Mouse (Mus musculus): ENCODE results near the gene Col4a1.

Col4a1 gene

GRCm38 (mm10) chr8:11312349-11313175 lies at the start of gene Col4a1, which contains the start of gene Col4a2:
Col4a1 (minus strand) TSS chr8:11312826.
Col4a2 (plus strand) TSS chr8:11312805.
- peak; percentile 47 for DNase-seq (ENCODE audit: low read depth, low spot score)

GRCm38 (mm10) chr8:11361546-11362277 lies 49.1 kb upstream of the Col4a1 start:
- DNase-seq (ENCODE audit: low read depth, low spot score): no peak

GRCm38 (mm10) chr8:11359846-11360245 lies 47.2 kb upstream of the Col4a1 start:
- no peak for DNase-seq (ENCODE audit: low read depth, low spot score)

GRCm38 (mm10) chr8:11357921-11358436 lies 45.4 kb upstream of the Col4a1 start:
- no peak for DNase-seq (ENCODE audit: low read depth, low spot score)

- no peak for DNase-seq (ENCODE audit: low read depth, low spot score)
Observed at GRCm38 (mm10) chr8:11356776-11357175, 44.1 kb upstream of the Col4a1 start.

- DNase-seq (ENCODE audit: low read depth, low spot score): no peak
Observed at GRCm38 (mm10) chr8:11355900-11356299, 43.3 kb upstream of the Col4a1 start.

GRCm38 (mm10) chr8:11354800-11355451 lies 42.3 kb upstream of the Col4a1 start:
- DNase-seq (ENCODE audit: low read depth, low spot score): no peak

GRCm38 (mm10) chr8:11352514-11352913 lies 39.9 kb upstream of the Col4a1 start:
- DNase-seq (ENCODE audit: low read depth, low spot score): no peak

GRCm38 (mm10) chr8:11351355-11351754 lies 38.7 kb upstream of the Col4a1 start:
- DNase-seq (ENCODE audit: low read depth, low spot score): no peak

GRCm38 (mm10) chr8:11348622-11349021 lies 36.0 kb upstream of the Col4a1 start:
- peak; percentile 90 for DNase-seq (ENCODE audit: low read depth, low spot score)

GRCm38 (mm10) chr8:11347699-11348098 lies 35.1 kb upstream of the Col4a1 start:
- DNase-seq (ENCODE audit: low read depth, low spot score): no peak

GRCm38 (mm10) chr8:11346225-11346624 lies 33.6 kb upstream of the Col4a1 start:
- DNase-seq (ENCODE audit: low read depth, low spot score): no peak

- DNase-seq (ENCODE audit: low read depth, low spot score): no peak
Observed at GRCm38 (mm10) chr8:11344459-11344858, 31.8 kb upstream of the Col4a1 start.

GRCm38 (mm10) chr8:11341111-11341566 lies 28.5 kb upstream of the Col4a1 start:
- DNase-seq (ENCODE audit: low read depth, low spot score): no peak

- no peak for DNase-seq (ENCODE audit: low read depth, low spot score)
Observed at GRCm38 (mm10) chr8:11340310-11341110, 27.9 kb upstream of the Col4a1 start.

- no peak for DNase-seq (ENCODE audit: low read depth, low spot score)
Observed at GRCm38 (mm10) chr8:11338507-11338906, 25.9 kb upstream of the Col4a1 start.

GRCm38 (mm10) chr8:11337642-11338041 lies 25.0 kb upstream of the Col4a1 start:
- DNase-seq (ENCODE audit: low read depth, low spot score): no peak

- DNase-seq (ENCODE audit: low read depth, low spot score): no peak
Observed at GRCm38 (mm10) chr8:11336346-11336745, 23.7 kb upstream of the Col4a1 start.

- DNase-seq (ENCODE audit: low read depth, low spot score): no peak
Observed at GRCm38 (mm10) chr8:11335238-11335637, 22.6 kb upstream of the Col4a1 start.

GRCm38 (mm10) chr8:11334493-11334892 lies 21.9 kb upstream of the Col4a1 start:
- no peak for DNase-seq (ENCODE audit: low read depth, low spot score)

GRCm38 (mm10) chr8:11333746-11334145 lies 21.1 kb upstream of the Col4a1 start:
- DNase-seq (ENCODE audit: low read depth, low spot score): no peak

Measured in skeletal muscle tissue, adult 2 months (tissue).